Mouse (Mus musculus) small intestine, adult 2 months (tissue): ENCODE data around the gene Fam213a.

Source experiments
- CTCF ChIP-seq: fragments of 200-500 bp; IDR thresholded peaks from 2 replicates; pipeline ENCODE4 v1.5.1; 2012; ENCODE audit warnings: low read depth, mild to moderate bottlenecking, control low read depth, inconsistent platforms, low read length, moderate library complexity, mixed read lengths; ENCODE audit not compliant: insufficient replicate concordance, insufficient read length; ENCODE audit errors: extremely low read depth
- POLR2A ChIP-seq: fragments of 200-500 bp; IDR thresholded peaks from 2 replicates; pipeline ENCODE4 v1.6.1; 2012; ENCODE audit warnings: low read depth, mild to moderate bottlenecking, control low read depth, inconsistent platforms, low read length, moderate library complexity

DNA sequence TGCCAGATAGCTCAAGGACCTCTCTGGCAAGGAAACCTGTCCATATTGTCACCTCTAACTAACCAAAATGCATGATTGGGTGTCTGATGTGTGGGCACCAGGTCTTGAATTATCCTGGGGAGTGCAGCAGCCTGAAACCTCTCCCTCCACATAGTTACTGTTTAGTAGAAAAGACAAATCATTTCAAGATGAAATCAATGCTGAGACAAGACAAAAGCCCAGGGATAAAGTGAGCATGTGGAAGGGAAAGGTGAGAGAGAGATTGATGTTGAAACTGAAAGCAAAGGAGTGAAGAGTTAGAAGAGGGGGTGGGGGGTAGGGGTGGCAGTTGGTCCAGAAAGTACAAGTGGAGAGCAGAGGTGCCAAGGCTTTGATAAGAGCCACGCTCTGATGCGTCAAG, 45.5 kb downstream of the Fam213a start:
- TF ChIP-seq CTCF = no peak
- TF ChIP-seq POLR2A = no peak
